In genomic region chr6:114478771-114479170, GRCm38 (mm10) we compare ENCODE assay signal across 10 mouse cellular contexts.
DNase-seq lines count a peak whose midpoint lies in the region; ATAC-seq and TF ChIP-seq lines count a peak whose summit lies in the region.
"Had no signal": no experiment of that assay in that cellular context is flagged by ENCODE, and none has a peak within 500 bp of the region (broad histone marks: within the 10 kb centered on the region; RNA-seq: fewer than 3 reads in every experiment).

No protein-coding gene starts in this region.

- WGBS in heart, embryonic 10.5 days = 40% methylated on average over 4 of the region's 4 CpGs

- no peak overlapping the region for H3ac ChIP-seq in C2C12 (ENCODE audit: control insufficient read depth, insufficient read length, low read depth)

- H3K4me3 ChIP-seq in heart, embryonic 10.5 days = no peak overlapping the region
- no peak overlapping the region for H3K4me3 ChIP-seq in C2C12 (ENCODE audit: insufficient read depth, poor library complexity, severe bottlenecking)
- H3K4me3 ChIP-seq: embryonic facial prominence, embryonic 12.5 days; midbrain, embryonic 15.5 days had no signal

- ATAC-seq in CD4-positive, CD25-positive, alpha-beta regulatory T cell, adult 4 months = no peak
- ATAC-seq: midbrain, embryonic 15.5 days had no signal

- H3K27ac ChIP-seq in heart, embryonic 10.5 days = no peak overlapping the region
- H3K27ac ChIP-seq: embryonic facial prominence, embryonic 12.5 days; midbrain, embryonic 15.5 days had no signal

- TF ChIP-seq CTCF in C2C12 (IDR thresholded peaks at IDR 0.05; ENCODE audit: control insufficient read depth, insufficient read depth, insufficient read length) = no peak

- H3K79me2 ChIP-seq in C2C12 (ENCODE audit: control insufficient read depth, insufficient read depth) = no peaks in the 10 kb centered on the region

- no peaks in the 10 kb centered on the region for H3K36me3 ChIP-seq in heart, embryonic 10.5 days
- no peaks in the 10 kb centered on the region for H3K36me3 ChIP-seq in C2C12 (ENCODE audit: control insufficient read depth, insufficient read depth)
- H3K36me3 ChIP-seq: embryonic facial prominence, embryonic 12.5 days; midbrain, embryonic 15.5 days had no signal

- peaks cover 32% of the 10 kb centered on the region for H3K27me3 ChIP-seq in heart, embryonic 10.5 days (ENCODE audit: insufficient read depth, poor library complexity, severe bottlenecking)
- no peaks in the 10 kb centered on the region for H3K27me3 ChIP-seq in C2C12 (ENCODE audit: control insufficient read depth, insufficient read depth, insufficient read length)
- H3K27me3 ChIP-seq: embryonic facial prominence, embryonic 12.5 days; midbrain, embryonic 15.5 days had no signal

- peak; percentile 73 to 88 for DNase-seq in heart, adult 18-20 months
- DNase-seq in heart, embryonic 10.5 days (ENCODE audit: low spot score) = no peak
- peak; percentile 86 for DNase-seq in gastrocnemius, postnatal 25 days
- peak; percentile 78 for DNase-seq in lung, postnatal 10 days
- no peak for DNase-seq in Muller cell, postnatal 12 days (ENCODE audit: inconsistent ontology term)
- DNase-seq in right cerebral cortex, postnatal 14 days = no peak

- no peaks in the 10 kb centered on the region for H3K4me1 ChIP-seq in heart, embryonic 10.5 days
- H3K4me1 ChIP-seq: midbrain, embryonic 15.5 days had no signal

- no peaks in the 10 kb centered on the region for H3K79me3 ChIP-seq in C2C12 (ENCODE audit: low read depth)

- H3K9me3 ChIP-seq in heart, embryonic 10.5 days = no peaks in the 10 kb centered on the region
- H3K9me3 ChIP-seq: embryonic facial prominence, embryonic 12.5 days; midbrain, embryonic 15.5 days had no signal

TF ChIP-seq in C2C12, 6 proteins besides CTCF, POLR2A, EP300 and RAD21:
- TF ChIP-seq MAX (IDR thresholded peaks at IDR 0.05) (no peak), CEBPB (IDR thresholded peaks at IDR 0.05; ENCODE audit: low read depth) (no peak), FOSL1 (IDR thresholded peaks at IDR 0.05; ENCODE audit: insufficient read depth, low read length, poor library complexity, severe bottlenecking) (no peak), MYOG (IDR thresholded peaks at IDR 0.05; ENCODE audit: control insufficient read depth, extremely low read depth, insufficient read length) (no peak), MYOD1 (IDR thresholded peaks at IDR 0.05; ENCODE audit: control insufficient read depth, insufficient read length, low read depth) (peak; percentile 56), USF1 (IDR thresholded peaks at IDR 0.05; ENCODE audit: low read depth) (no peak)

Comparison
In these comparisons a context has a peak if more than half of its experiments do, and no peak if none do; other contexts are left out.
1. DNase-seq: peak in heart, adult 18-20 months (2 of 2), gastrocnemius, postnatal 25 days (single experiment) and lung, postnatal 10 days (single experiment); none in heart, embryonic 10.5 days (single experiment), Muller cell, postnatal 12 days (single experiment) and right cerebral cortex, postnatal 14 days (single experiment).